Mouse (Mus musculus) gastrocnemius, adult 2 months (tissue): ENCODE measurements at regions not wholly inside any gene's neighbourhood (a gene's known extent, or its start where the extent isn't known, plus 50 kb on each side); places are given as distances from the start of the nearest gene placed in this dataset.

Experiments used
- DNase-seq: peaks from one replicate; pipeline ENCODE4 v3.0.0; 2022
- H3K27ac ChIP-seq: fragments of 200-600 bp; 2 replicates; pipeline ENCODE4 v1.8.1; 2022; ENCODE audit warnings: mild to moderate bottlenecking
- H3K4me3 ChIP-seq: fragments of 200-600 bp; 2 replicates; pipeline ENCODE4 v1.8.1; 2022; ENCODE audit warnings: mild to moderate bottlenecking, moderate library complexity
- CTCF ChIP-seq: fragments of 200-600 bp; IDR thresholded peaks from 2 replicates; pipeline ENCODE4 v1.8.1; 2022; ENCODE audit warnings: antibody characterized with exemption, mild to moderate bottlenecking, moderate library complexity
- intact Hi-C: fragments of 180-260 bp; cut with DNase I; formaldehyde crosslinking; loops from one replicate; pipeline ENCODE4 v1.15.1; 2025

DNA sequence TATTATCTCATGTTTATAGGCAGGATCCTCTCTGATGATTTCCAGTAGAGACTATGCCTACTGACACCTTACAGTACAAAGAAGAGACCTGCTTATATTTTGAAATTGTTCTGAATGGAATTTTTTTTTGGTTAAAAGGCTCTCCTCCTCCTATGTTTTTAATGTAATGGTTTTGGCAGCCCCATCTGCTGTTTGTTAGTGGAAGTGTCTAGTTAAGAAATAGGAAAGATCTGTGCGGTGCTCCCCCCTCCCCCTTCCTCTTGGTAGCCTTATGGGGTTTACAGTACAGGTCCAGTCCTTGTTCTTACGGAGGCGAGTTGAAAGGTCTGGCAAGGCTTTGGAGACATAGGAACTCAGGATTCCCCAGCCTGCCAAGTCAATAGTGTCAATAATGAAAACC lies 334.0 kb upstream of the Mki67 start:
- H3K27ac ChIP-seq: no peak overlapping the region
- H3K4me3 ChIP-seq: no peak overlapping the region
- intact Hi-C loops: no loop called here
- no peak for DNase-seq
- peak; percentile 16; the same call in 1 of the 2 replicates for TF ChIP-seq CTCF

DNA sequence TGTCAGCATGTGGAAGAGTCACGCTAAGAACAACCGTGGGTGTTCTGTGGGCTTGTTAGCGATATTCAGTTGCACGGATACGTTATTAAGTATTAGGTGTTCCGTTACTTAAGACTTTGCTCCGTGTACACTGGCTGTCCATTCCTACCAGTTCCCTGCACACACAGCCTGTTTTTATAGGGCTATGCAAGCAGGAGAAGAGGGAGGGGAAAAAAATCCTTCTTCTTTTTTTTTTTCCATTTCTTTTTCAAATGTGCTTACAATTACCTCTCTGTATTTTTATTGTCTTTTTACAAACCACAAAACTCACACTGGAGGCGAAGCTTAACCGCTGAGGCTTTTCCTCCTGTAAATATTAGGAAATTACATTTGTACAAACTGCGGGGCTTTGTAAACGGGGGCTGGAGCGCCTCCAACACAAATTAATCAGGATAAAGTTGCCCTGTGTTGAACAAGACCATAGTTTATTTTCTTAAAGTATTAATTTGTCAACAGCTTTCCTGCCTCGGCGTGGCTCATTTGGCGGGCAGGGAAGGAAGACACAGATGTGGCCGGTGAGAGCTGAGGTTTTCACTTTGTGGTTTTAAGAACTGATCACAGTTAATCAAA lies 340.8 kb upstream of the Mki67 start:
- no peak overlapping the region for H3K4me3 ChIP-seq
- peak overlapping the region; percentile 48; the same call in 1 of the 2 replicates for H3K27ac ChIP-seq
- intact Hi-C loops: no loop called here
- no peak for DNase-seq
- TF ChIP-seq CTCF: no peak

DNA sequence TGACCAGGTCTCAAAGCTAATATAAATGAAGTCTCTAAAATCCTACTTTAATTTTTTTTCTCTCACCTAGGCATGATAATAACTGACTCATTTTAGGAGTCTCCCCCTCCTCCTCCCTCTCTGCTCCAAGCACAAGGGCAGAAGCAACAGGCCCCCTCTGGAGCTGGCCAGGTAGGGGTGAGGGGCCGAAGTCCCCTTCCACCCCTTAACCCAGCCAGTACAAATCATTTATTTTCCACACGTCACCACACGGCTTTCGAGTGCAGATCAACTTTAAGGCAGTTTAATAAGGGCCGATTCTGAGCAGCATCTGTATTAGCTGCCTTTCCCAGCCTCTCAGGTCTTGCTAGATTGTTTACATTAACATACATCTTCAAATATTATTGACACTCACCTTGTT lies 342.2 kb upstream of the Mki67 start:
- intact Hi-C loops: no loop called here
- no peak overlapping the region for H3K4me3 ChIP-seq
- H3K27ac ChIP-seq: peak overlapping the region; percentile 63
- no peak for DNase-seq
- no peak for TF ChIP-seq CTCF

DNA sequence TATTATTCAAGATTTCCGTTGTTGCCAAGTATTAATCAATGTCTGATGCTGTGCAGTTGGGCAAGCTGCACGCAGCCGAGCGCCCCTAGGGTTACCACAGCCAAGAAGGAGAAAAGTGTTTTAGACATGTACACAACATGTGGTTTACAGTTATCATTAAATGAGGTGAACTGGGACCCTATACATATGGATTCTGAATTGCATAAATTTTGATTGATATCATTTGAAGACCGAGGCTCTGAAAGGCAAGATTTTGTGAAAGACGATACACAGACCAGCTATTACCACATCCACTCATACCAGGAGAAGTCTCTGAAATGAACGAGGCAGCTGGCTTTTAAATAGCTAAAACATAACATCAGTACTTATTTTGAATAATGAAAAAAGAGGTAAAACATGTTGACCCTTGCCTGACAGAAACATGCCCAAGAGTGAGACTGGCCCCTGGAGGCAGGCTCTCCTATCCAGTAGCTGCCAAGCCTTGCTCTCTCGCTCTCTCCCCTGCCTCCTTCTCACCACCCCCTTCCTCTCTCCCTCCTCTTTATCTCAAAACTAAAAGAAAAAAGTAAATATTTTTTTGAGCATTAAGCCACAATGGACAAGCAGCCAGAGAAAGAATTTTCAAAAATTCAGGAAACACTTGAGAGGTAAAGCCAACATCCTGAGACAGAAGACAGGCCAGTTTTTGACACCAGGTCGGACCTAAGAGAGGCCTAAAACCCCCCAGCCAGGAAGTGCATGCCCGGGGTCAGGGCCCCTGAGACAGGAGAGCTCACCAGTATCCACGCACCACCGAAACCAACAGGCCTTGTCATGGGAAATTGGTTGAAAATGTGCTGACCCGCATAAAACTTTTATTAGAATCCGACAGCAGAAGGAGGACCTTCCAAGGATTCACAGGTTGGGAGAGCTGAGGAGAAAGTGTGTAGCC lies 342.9 kb upstream of the Mki67 start:
- H3K4me3 ChIP-seq: no peak overlapping the region
- peak; percentile 24 for DNase-seq
- no peak for TF ChIP-seq CTCF
- intact Hi-C loops: no loop called here
- peak overlapping the region; percentile 78 for H3K27ac ChIP-seq

DNA sequence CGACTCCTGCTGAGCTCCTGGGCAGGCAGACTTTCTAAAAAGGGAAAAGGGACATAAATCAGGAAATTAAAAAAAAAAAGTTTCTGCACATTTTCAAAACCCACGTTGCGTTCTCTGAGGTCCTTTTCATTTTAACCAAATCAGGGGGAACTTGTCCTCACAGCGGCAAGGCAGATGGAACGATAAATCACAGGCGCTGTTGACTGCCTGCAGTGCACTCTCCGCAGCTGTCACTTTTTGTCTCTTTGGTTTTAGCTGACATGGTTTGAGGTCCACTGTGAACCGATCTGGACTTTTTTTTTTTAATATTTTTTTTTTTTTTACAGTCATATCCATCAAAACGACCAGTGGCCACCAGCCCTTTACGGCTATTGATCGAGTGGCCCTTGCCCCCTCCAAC lies 343.7 kb upstream of the Mki67 start:
- peak overlapping the region; percentile 78; the same call in 1 of the 2 replicates for H3K27ac ChIP-seq
- TF ChIP-seq CTCF: no peak

DNA sequence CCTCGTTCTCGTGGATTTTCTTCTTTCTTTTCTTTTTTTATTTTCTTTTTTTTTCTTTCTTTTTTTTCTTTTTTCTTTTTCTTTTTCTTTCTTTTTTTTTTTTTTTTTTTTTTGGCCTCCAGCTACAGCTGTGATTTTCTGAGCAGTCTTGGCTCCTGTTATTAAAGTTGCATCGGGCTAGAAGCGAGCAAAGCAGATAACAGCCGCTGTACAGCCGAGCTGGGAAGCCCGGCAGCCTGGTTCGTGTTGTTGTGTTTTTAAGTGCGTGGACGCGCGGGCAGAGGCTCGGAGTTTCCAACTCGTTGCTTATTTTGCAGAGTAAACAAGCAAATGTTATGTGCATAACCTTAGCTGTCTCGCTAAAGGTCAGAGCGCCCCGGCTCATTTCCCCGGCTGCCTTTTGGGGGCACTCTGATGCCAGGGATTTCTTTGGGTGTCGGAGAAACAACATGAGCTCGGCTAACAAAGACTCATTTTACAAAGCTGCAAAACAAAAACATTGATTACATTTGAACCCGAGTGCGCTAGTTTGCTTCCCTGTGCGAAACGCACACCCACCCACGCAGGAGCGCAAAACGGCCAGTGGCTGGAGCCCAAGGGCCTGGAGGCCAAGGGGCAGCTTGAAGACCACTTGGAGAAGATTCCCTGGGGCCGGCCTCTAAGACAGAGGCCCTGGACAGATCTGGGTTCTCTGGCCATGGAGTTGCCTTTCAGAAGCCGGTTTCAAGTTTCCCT lies 344.3 kb upstream of the Mki67 start:
- intact Hi-C loops: no loop called here
- peak overlapping the region; percentile 70 for H3K4me3 ChIP-seq
- DNase-seq: peak; percentile 64
- peak overlapping the region; percentile 78 for H3K27ac ChIP-seq
- peak; percentile 59 for TF ChIP-seq CTCF

More for the DNA sequence above, 343.7 kb upstream of the Mki67 start:
- no peak for DNase-seq
- H3K4me3 ChIP-seq: peak overlapping the region; percentile 70
- intact Hi-C loops: no loop called here

DNA sequence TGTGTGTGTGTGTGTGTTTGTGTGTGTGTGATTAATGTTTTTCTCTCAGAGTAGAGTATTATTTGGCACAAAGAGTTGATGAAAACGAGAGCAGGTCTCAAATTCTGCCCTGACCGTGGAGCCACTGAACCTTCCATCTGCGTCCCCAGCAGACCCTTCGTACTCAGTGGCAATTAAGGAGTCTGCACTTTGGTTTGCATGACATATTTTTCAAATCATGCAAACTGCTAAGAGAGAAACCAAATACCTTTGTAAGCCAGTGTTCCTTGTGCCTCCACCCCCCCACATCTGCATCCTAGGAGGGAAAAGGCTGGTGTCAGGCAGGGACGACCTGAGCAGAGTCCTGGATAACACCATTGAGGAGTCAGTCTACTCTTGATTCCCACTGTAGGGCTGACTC lies 346.5 kb upstream of the Mki67 start:
- intact Hi-C loops: no loop called here
- Histone ChIP-seq H3K27ac (no peak overlapping the region), H3K4me3 (no peak overlapping the region)
- DNase-seq: no peak
- TF ChIP-seq CTCF: no peak

DNA sequence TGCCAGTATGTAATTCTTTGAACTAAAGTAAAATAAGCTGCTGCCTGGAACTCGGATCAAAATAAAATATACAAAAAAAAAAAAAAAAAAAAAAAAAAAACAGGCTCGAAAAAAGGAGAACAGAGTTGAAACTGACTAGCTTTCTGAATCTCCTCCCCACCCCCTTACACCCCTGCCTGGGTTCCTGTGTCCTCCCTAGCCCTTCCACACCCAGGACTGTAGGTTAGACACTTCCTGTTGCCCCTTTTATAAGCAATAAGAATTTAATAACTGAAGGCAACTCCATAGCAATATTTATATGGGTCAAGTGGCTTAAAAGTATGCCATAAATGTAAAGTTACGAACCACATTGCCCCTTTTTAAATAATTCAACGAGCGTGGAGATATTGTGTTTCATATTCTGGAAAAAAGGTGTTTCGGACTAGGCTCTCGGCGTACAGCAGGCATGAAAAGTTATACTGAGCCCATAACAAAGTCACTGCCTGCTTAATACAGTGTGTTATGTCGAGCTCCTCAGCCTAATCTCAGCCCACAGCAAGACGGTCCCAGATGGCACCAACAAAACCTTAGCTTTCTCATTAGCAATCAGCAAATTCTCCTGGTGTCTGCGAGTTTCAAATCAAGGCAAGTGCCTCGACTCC lies 349.0 kb upstream of the Mki67 start:
- Histone ChIP-seq H3K27ac (no peak overlapping the region), H3K4me3 (no peak overlapping the region)
- DNase-seq: no peak
- intact Hi-C loops: no loop called here
- no peak for TF ChIP-seq CTCF

DNA sequence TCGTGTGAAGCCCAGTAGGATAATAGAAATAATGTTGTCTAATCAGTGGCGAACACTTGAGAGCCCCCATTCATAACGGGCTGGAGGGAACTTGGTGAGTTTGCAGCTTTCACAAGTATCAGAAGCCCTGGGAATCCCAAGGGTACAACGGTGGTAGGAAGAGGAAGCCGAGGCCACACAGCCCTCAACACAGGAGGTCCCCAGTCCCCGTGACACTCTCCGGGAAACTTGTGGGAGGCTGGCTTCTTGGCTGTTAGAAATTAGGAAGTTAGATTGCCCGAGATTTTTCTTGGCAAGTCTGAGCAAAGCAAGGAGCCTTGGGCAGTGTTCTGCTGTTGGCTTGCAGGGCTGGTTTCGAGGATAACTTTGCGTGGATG lies 349.5 kb upstream of the Mki67 start:
- H3K4me3 ChIP-seq: no peak overlapping the region
- intact Hi-C loops: no loop called here
- no peak for DNase-seq
- H3K27ac ChIP-seq: no peak overlapping the region
- no peak for TF ChIP-seq CTCF

DNA sequence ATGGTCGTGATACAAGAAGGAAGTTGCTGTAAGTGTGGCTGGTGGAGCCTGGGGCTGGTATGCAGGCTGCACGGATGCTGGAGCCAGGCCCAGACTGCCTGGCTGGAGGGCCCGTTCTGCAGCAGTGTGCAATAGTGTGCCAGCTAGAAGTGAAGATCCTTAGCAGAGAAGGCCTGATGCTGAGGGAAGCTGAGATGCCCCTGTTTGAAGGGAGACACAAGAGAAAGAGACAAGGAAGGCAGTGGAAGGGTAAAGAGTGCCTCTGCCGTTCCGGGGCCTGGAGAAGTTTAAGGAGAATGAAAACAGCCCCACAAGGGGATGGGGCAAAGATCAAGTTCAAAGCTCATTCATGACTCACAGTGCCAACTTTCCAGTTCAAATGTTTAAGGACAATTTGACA lies 354.7 kb upstream of the Mki67 start:
- peak; percentile 41 for DNase-seq
- intact Hi-C loops: no loop called here
- no peak overlapping the region for H3K4me3 ChIP-seq
- no peak overlapping the region for H3K27ac ChIP-seq
- no peak for TF ChIP-seq CTCF

DNA sequence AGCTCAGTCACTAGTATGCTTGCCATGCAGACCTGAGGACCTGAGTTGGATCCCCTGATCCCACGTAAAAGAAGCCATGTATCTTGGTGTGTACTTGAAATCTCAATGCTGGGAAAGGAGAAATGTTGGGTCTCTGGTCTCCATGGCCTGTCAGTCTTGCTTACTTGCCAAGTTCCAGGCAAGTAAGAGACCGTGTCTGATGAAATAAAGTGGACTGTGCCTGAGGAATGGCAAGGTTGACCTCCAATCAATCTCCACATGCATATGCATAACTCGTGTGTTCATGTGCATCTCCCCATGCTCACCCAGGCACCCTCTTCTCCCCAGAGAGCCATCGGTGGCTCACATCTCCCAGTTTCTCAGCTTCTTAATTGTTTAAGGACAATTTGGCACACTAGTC lies 355.2 kb upstream of the Mki67 start:
- intact Hi-C loops: no loop called here
- TF ChIP-seq CTCF: no peak
- H3K27ac ChIP-seq: no peak overlapping the region
- no peak overlapping the region for H3K4me3 ChIP-seq
- no peak for DNase-seq

DNA sequence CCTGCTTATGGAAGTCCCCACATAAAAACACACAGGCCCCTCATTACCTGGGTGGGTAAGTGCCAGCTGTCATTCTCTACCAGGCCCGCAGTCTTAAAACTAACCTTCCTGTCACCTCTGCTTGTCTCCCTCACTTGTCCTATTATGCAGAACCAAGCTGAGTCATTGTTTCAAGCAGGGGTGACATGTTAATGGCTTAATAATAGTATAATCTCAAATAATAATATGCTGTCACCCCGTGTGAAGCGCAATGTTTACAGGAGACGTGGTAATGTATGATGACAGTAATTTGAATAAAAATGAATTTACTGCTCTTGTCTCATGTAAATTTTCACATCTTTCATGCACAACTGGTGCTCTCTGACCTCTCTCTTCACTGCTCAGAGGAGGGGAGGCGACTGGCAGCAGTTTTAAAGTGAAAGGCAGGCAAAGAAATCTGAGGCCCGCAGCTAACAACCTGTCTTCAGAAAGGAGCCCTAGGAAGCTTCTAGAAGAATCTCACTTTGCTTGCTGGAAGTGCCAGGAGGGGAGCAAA lies 357.2 kb upstream of the Mki67 start:
- Histone ChIP-seq H3K27ac (no peak overlapping the region), H3K4me3 (no peak overlapping the region)
- TF ChIP-seq CTCF: no peak
- intact Hi-C loops: no loop called here
- DNase-seq: no peak
